Mouse (Mus musculus) limb, embryonic 12.5 days (tissue): Measurements from ENCODE around the gene Hist1h2bq. TPM values are rescaled to one million over a fixed set of nuclear protein-coding genes. Genes with fewer than 3 reads are reported as not detected.
"Not testable (repeated sequence)": the region's sequence is repeated elsewhere in the genome, so short reads cannot be mapped to it uniquely, and the experiment has no call there.

Source experiments
- ATAC-seq: fragments of 200-750 bp; cut with Nextera tagmentation; 2 replicates; pipeline ENCODE4 v1.8.0; 2017; ENCODE audit warnings: low read depth, moderate TSS enrichment; ENCODE audit not compliant: insufficient number of reproducible peaks, insufficient read depth, low FRiP score, low TSS enrichment
- H3K27ac ChIP-seq: fragments of 300-500 bp; sonication (generic); 2 replicates; pipeline ENCODE4 v1.5.1; 2016; ENCODE audit warnings: mild to moderate bottlenecking, moderate library complexity
- H3K27me3 ChIP-seq: fragments of 300-500 bp; sonication (generic); 2 replicates; pipeline ENCODE4 v1.6.1; 2016; ENCODE audit warnings: mild to moderate bottlenecking, moderate library complexity
- H3K36me3 ChIP-seq: fragments of 300-500 bp; sonication (generic); 2 replicates; pipeline ENCODE4 v1.6.1; 2016; ENCODE audit warnings: mild to moderate bottlenecking, moderate library complexity
- H3K4me1 ChIP-seq: fragments of 300-500 bp; sonication (generic); replicated peaks from 2 replicates; pipeline ENCODE4 v1.6.1; 2016
- H3K4me2 ChIP-seq: fragments of 300-500 bp; sonication (generic); 2 replicates; pipeline ENCODE4 v1.6.1; 2016; ENCODE audit warnings: mild to moderate bottlenecking, moderate library complexity
- H3K4me3 ChIP-seq: fragments of 300-500 bp; sonication (generic); replicated peaks from 2 replicates; pipeline ENCODE4 v1.5.1; 2016; ENCODE audit warnings: mild to moderate bottlenecking
- H3K9ac ChIP-seq: fragments of 300-500 bp; sonication (generic); replicated peaks from 2 replicates; pipeline ENCODE4 v1.6.1; 2016; ENCODE audit warnings: mild to moderate bottlenecking, moderate library complexity
- H3K9me3 ChIP-seq: fragments of 300-500 bp; sonication (generic); 2 replicates; pipeline ENCODE4 v1.6.1; 2016; ENCODE audit warnings: mild to moderate bottlenecking, moderate library complexity
- WGBS: fragments of 180-500 bp; shearing (Covaris S2); methylation state at CpG from one replicate; pipeline ENCODE4 v1.1.7; 2016; 5-methylcytosine and 5-hydroxymethylcytosine counted together
- polyA plus RNA-seq: library from polyadenylated mRNA; unstranded; fragments of >200 nt; fragmentation: Nextera tagmentation; extraction: Ambion mirVana; gene quantifications from 2 replicates; pipeline ENCODE4 v1.2.1, GENCODE M21; 2016

The Hist1h2bq gene
- polyA plus RNA-seq, result 36.6 and 45.0 TPM in 2 replicates

GRCm38 (mm10) chr13:21810073-21810472 is at the start of gene Hist1h2bq, which contains the start of gene Hist1h2ao:
TSS of gene Hist1h2bq (minus strand) at chr13:21810197.
TSS of gene Hist1h2ao (plus strand) at chr13:21810465.
- not testable (repeated sequence) for H3K4me2 ChIP-seq, H3K4me1 ChIP-seq, H3K4me3 ChIP-seq, H3K27ac ChIP-seq, H3K27me3 ChIP-seq, H3K9me3 ChIP-seq, H3K9ac ChIP-seq, H3K36me3 ChIP-seq
- ATAC-seq, result peak; percentile 95
- WGBS, result no CpG with 5 or more reads among the region's 23 CpGs

DNA sequence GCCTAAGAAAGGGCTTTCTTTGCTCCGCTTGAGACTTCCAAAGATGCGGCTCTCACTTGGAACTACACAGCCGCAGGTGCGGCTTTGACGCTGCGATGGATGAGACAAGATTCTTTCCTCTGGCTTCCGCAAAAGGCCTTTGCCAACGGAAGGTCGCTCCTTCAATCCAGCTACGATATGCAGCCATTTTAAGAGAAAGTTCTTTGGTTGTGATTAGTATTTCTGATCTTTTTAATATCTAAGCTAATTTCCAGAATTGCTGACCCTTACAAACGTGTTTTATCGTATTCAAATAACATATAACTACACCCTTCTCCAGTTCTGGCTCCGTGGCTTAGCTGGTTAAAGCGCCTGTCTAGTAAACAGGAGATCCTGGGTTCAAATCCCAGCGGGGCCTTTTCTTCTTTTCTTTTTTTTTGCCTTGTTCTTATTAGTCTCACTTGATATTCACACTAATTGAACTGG is 45.7 kb upstream of the Hist1h2bq start:
- no peak overlapping the region for H3K27ac ChIP-seq
- WGBS, result 1% methylated on average over 15 of the region's 15 CpGs
- ATAC-seq, result no peak
- no peaks in the 10 kb centered on the region for H3K9me3 ChIP-seq
- peak overlapping the region; percentile 55 for H3K4me2 ChIP-seq
- no peaks in the 10 kb centered on the region for H3K27me3 ChIP-seq
- 0 out of 2 replicates have a peak, but pooled peaks cover 3% of the 10 kb centered on the region for H3K4me1 ChIP-seq
- H3K9ac ChIP-seq, result no peak overlapping the region
- H3K4me3 ChIP-seq, result peak overlapping the region; percentile 40
- no peaks in the 10 kb centered on the region for H3K36me3 ChIP-seq

GRCm38 (mm10) chr13:21855146-21855545 is 45.1 kb upstream of the Hist1h2bq start:
- Histone ChIP-seq H3K9me3 (no peaks in the 10 kb centered on the region), H3K9ac (no peak overlapping the region), H3K4me3 (peak overlapping the region; percentile 40), H3K4me1 (0 out of 2 replicates have a peak, but pooled peaks cover 3% of the 10 kb centered on the region), H3K27ac (no peak overlapping the region), H3K36me3 (no peaks in the 10 kb centered on the region), H3K27me3 (no peaks in the 10 kb centered on the region), H3K4me2 (peak overlapping the region; percentile 55)
- WGBS, result 2% methylated on average over 11 of the region's 11 CpGs
- no peak for ATAC-seq

- ATAC-seq, result no peak
- no peaks in the 10 kb centered on the region for H3K36me3 ChIP-seq
- 75% methylated on average over 3 of the region's 3 CpGs for WGBS
- H3K4me1 ChIP-seq, result no peaks in the 10 kb centered on the region
- H3K27me3 ChIP-seq, result no peaks in the 10 kb centered on the region
- H3K9me3 ChIP-seq, result no peaks in the 10 kb centered on the region
- H3K9ac ChIP-seq, result no peak overlapping the region
- H3K4me2 ChIP-seq, result no peak overlapping the region
- no peak overlapping the region for H3K27ac ChIP-seq
- no peak overlapping the region for H3K4me3 ChIP-seq
These were observed 42.4 kb upstream of the Hist1h2bq start for GRCm38 (mm10) chr13:21852215-21852945.

GRCm38 (mm10) chr13:21850696-21851095 is 40.7 kb upstream of the Hist1h2bq start:
- not testable (repeated sequence) for H3K4me3 ChIP-seq, H3K9ac ChIP-seq, H3K27ac ChIP-seq, H3K36me3 ChIP-seq, H3K4me2 ChIP-seq, ATAC-seq, H3K4me1 ChIP-seq, H3K9me3 ChIP-seq, H3K27me3 ChIP-seq
- WGBS, result 30% methylated on average over 1 of the region's 1 CpGs

- H3K4me1 ChIP-seq, result no peaks in the 10 kb centered on the region
- H3K4me3 ChIP-seq, result no peak overlapping the region
- H3K9ac ChIP-seq, result no peak overlapping the region
- H3K27me3 ChIP-seq, result no peaks in the 10 kb centered on the region
- no peaks in the 10 kb centered on the region for H3K9me3 ChIP-seq
- no peaks in the 10 kb centered on the region for H3K36me3 ChIP-seq
- H3K4me2 ChIP-seq, result no peak overlapping the region
- 17% methylated on average over 8 of the region's 8 CpGs for WGBS
- no peak for ATAC-seq
- no peak overlapping the region for H3K27ac ChIP-seq
These were observed 37.9 kb upstream of the Hist1h2bq start for GRCm38 (mm10) chr13:21847883-21848282.

GRCm38 (mm10) chr13:21846356-21846755 is 36.4 kb upstream of the Hist1h2bq start:
- not testable (repeated sequence) for H3K36me3 ChIP-seq, H3K27ac ChIP-seq, ATAC-seq, H3K27me3 ChIP-seq, H3K9ac ChIP-seq, H3K4me2 ChIP-seq, H3K9me3 ChIP-seq, H3K4me1 ChIP-seq, H3K4me3 ChIP-seq

DNA sequence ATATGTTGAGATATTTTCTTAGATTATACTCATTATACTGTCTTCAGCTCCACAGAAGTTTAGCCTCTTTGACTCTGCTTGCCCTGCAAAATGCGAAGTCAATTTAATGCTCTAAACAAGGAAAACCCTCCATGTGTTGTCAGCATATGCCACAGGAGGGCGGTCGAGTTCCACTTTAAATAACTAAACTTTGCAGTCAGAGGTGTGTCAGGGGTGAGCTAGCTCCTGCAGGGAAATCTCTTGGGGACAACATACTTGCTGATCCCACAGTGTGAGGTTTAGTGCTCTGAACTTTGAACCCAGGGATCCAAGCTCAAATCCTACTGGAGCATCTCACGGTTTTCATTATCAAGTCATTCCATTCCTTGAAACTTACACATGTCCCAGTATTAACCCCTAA is 30.5 kb upstream of the Hist1h2bq start:
- H3K9me3 ChIP-seq, H3K4me2 ChIP-seq, H3K4me1 ChIP-seq, H3K4me3 ChIP-seq, H3K9ac ChIP-seq, H3K36me3 ChIP-seq, H3K27ac ChIP-seq, H3K27me3 ChIP-seq: not testable (repeated sequence)
- peak; percentile 68 for ATAC-seq
- WGBS, result no CpG with 5 or more reads among the region's 4 CpGs

DNA sequence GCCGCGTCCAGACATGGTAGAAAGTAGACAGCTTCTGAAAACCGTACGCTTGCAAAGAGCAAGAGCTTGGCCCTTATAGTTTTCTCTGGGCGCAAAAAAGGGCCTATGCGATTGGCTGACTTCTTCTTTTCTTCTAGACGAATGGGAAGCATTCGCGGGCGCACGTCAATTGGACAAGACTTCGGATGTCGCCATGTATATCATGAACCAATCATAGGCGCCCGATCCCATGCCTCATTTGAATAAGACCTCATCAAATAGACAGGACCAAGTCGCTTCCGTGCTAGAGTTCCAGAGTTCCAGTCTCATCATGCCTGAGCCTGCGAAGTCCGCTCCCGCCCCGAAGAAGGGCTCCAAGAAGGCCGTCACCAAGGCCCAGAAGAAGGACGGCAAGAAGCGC is 23.5 kb upstream of the Hist1h2bq start, which contains the start of the genes Hist1h2ap and Hist1h2br:
Gene Hist1h2ap (minus strand): TSS at position 47 of the 400 bp plus-strand sequence.
Gene Hist1h2br (plus strand): TSS at position 283 of the 400 bp plus-strand sequence.
- not testable (repeated sequence) for H3K9me3 ChIP-seq

GRCm38 (mm10) chr13:21831418-21832394 is 21.7 kb upstream of the Hist1h2bq start, which contains the start of gene Hist1h4n:
TSS of gene Hist1h4n (minus strand) at chr13:21832196.
- under 1% methylated on average over 28 of the region's 58 CpGs for WGBS
- Histone ChIP-seq H3K4me2 (peak within 1 kb of the TSS; percentile 45), H3K4me3 (peak within 1 kb of the TSS; percentile 24), H3K27ac (peak within 1 kb of the TSS; percentile 70; the same call in 1 of the 2 replicates)
- not testable (repeated sequence) for H3K9me3 ChIP-seq, H3K36me3 ChIP-seq, H3K9ac ChIP-seq, H3K4me1 ChIP-seq, H3K27me3 ChIP-seq
- ATAC-seq, result peak; percentile 82

More for the DNA sequence above, 23.5 kb upstream of the Hist1h2bq start, which contains the start of the genes Hist1h2ap and Hist1h2br:
- not testable (repeated sequence) for H3K36me3 ChIP-seq, H3K4me2 ChIP-seq, H3K4me3 ChIP-seq, H3K9ac ChIP-seq, H3K27me3 ChIP-seq, H3K4me1 ChIP-seq, H3K27ac ChIP-seq
- peak; percentile 95 for ATAC-seq
- no CpG with 5 or more reads among the region's 24 CpGs for WGBS

GRCm38 (mm10) chr13:21830344-21830743 is 20.3 kb upstream of the Hist1h2bq start:
- Histone ChIP-seq H3K4me3 (no peak overlapping the region), H3K36me3 (peaks cover 3% of the 10 kb centered on the region; the same call in 1 of the 2 replicates), H3K9me3 (no peaks in the 10 kb centered on the region), H3K9ac (no peak overlapping the region), H3K4me2 (0 out of 2 replicates have a peak overlapping the region, but pooled peaks have one; percentile 15), H3K4me1 (no peaks in the 10 kb centered on the region), H3K27ac (peak overlapping the region; percentile 60), H3K27me3 (no peaks in the 10 kb centered on the region)
- 82% methylated on average over 10 of the region's 10 CpGs for WGBS
- ATAC-seq, result no peak
